Mouse (Mus musculus) MEL (cell line): Measurements from ENCODE around the gene Rassf6. TPM values are rescaled to one million over a fixed set of nuclear protein-coding genes. Genes with fewer than 3 reads are reported as not detected.
A peak's percentile ranks its signal among the peaks of the same experiment; 100 is the strongest.

Experiments used
- DNase-seq: peaks from one replicate; pipeline ENCODE4 v3.0.0; 2011; ENCODE audit warnings: low read depth, low spot score
- H3K27ac ChIP-seq: 2 replicates; pipeline ENCODE4 v1.5.1; 2012; ENCODE audit warnings: low read depth, mild to moderate bottlenecking, control low read depth, low read length, moderate library complexity; ENCODE audit not compliant: control insufficient read depth
- H3K27me3 ChIP-seq, 2 experiments: fragments of 150-350 bp in 1 of 2; sonication (generic) in 1 of 2; 2 replicates each; pipeline ENCODE4 v1.6.1; 2012; ENCODE audit warnings: low read length in 2 of 2, mild to moderate bottlenecking in 2 of 2, improper control_type of control experiment in 1 of 2, moderate library complexity in 1 of 2; ENCODE audit not compliant: insufficient read depth in 2 of 2, control insufficient read depth in 1 of 2
- H3K36me3 ChIP-seq, 2 experiments: 2 replicates each; pipeline ENCODE4 v1.6.1; 2012 to 2014; ENCODE audit warnings: low read length in 2 of 2, improper control_type of control experiment in 1 of 2, inconsistent platforms in 1 of 2, mild to moderate bottlenecking in 1 of 2; ENCODE audit not compliant: insufficient read depth in 2 of 2, control insufficient read depth in 1 of 2
- H3K4me1 ChIP-seq, 2 experiments: fragments of 150-350 bp in 1 of 2; sonication (generic) in 1 of 2; 2 replicates each; pipeline ENCODE4 v1.6.1; 2012; ENCODE audit warnings: low read length in 2 of 2, improper control_type of control experiment in 1 of 2, mild to moderate bottlenecking in 1 of 2; ENCODE audit not compliant: insufficient read depth in 2 of 2, control insufficient read depth in 1 of 2
- H3K4me3 ChIP-seq, 2 experiments: fragments of 150-350 bp in 1 of 2; sonication (generic) in 1 of 2; 2 replicates each; pipeline ENCODE4 v1.5.1; 2012; ENCODE audit warnings: low read depth in 2 of 2, low read length in 2 of 2, mild to moderate bottlenecking in 2 of 2, moderate library complexity in 2 of 2, control low read depth in 1 of 2, improper control_type of control experiment in 1 of 2; ENCODE audit not compliant: control insufficient read depth in 1 of 2, insufficient read depth in 1 of 2
- H3K79me2 ChIP-seq: 2 replicates; pipeline ENCODE4 v1.6.1; 2012; ENCODE audit warnings: mild to moderate bottlenecking, low read length, moderate library complexity; ENCODE audit not compliant: control insufficient read depth, poor library complexity, insufficient read depth
- H3K9ac ChIP-seq: 2 replicates; pipeline ENCODE4 v1.6.1; 2012; ENCODE audit warnings: low read depth, mild to moderate bottlenecking, control low read depth, low read length, moderate library complexity; ENCODE audit not compliant: control insufficient read depth, poor library complexity, severe bottlenecking
- H3K9me3 ChIP-seq: fragments of 150-350 bp; sonication (generic); replicated peaks from 2 replicates; pipeline ENCODE4 v1.6.1; 2012; ENCODE audit warnings: mild to moderate bottlenecking, low read length, improper control_type of control experiment, moderate library complexity; ENCODE audit not compliant: insufficient read depth
- CHD2 ChIP-seq: IDR thresholded peaks from 2 replicates; pipeline ENCODE4 v1.6.1; 2011; ENCODE audit warnings: low read length, improper control_type of control experiment
- CTCF ChIP-seq, 3 experiments: IDR thresholded peaks in 2 of 3; conservative IDR thresholded peaks in 1 of 3; 2 replicates each; pipeline ENCODE4 v1.5.1; 2011 to 2012; ENCODE audit warnings: low read length in 3 of 3, low read depth in 2 of 3, mild to moderate bottlenecking in 2 of 3, improper control_type of control experiment in 1 of 3, inconsistent platforms in 1 of 3, mixed read lengths in 1 of 3, moderate library complexity in 1 of 3; ENCODE audit not compliant: control insufficient read depth in 1 of 3, insufficient read depth in 1 of 3, poor library complexity in 1 of 3, severe bottlenecking in 1 of 3
- E2F4 ChIP-seq: IDR thresholded peaks from 2 replicates; pipeline ENCODE4 v1.6.1; 2011; ENCODE audit warnings: low read depth, low read length, improper control_type of control experiment, borderline replicate concordance
- HCFC1 ChIP-seq: IDR thresholded peaks from 2 replicates; pipeline ENCODE4 v1.6.1; 2012; ENCODE audit warnings: low read depth, mild to moderate bottlenecking, inconsistent platforms, low read length, improper control_type of control experiment, moderate library complexity
- JUND ChIP-seq: IDR thresholded peaks from 2 replicates; pipeline ENCODE4 v1.6.1; 2011; ENCODE audit warnings: low read depth, mild to moderate bottlenecking, improper control_type of control experiment, low read length
- KAT2A ChIP-seq: conservative IDR thresholded peaks from 2 replicates; pipeline ENCODE4 v1.6.1; 2012; ENCODE audit warnings: low read depth, low read length, improper control_type of control experiment, inconsistent platforms
- MAX ChIP-seq: IDR thresholded peaks from 2 replicates; pipeline ENCODE4 v1.6.1; 2011; ENCODE audit warnings: low read length, improper control_type of control experiment
- MEF2A ChIP-seq: IDR thresholded peaks from 2 replicates; pipeline ENCODE4 v1.6.1; 2014; ENCODE audit warnings: low read depth, mild to moderate bottlenecking, inconsistent platforms, low read length, improper control_type of control experiment; ENCODE audit not compliant: poor library complexity, insufficient replicate concordance, severe bottlenecking; ENCODE audit errors: extremely low read depth
- TCF12 ChIP-seq: IDR thresholded peaks from 2 replicates; pipeline ENCODE4 v1.6.1; 2014; ENCODE audit warnings: low read depth, mild to moderate bottlenecking, inconsistent platforms, low read length, improper control_type of control experiment, moderate library complexity
- UBTF ChIP-seq: IDR thresholded peaks from 2 replicates; pipeline ENCODE4 v1.6.1; 2012; ENCODE audit warnings: low read depth, mild to moderate bottlenecking, inconsistent platforms, low read length, improper control_type of control experiment, moderate library complexity, borderline replicate concordance; ENCODE audit not compliant: insufficient read depth
- ZC3H11A ChIP-seq: IDR thresholded peaks from 2 replicates; pipeline ENCODE4 v1.6.1; 2012; ENCODE audit warnings: low read depth, mild to moderate bottlenecking, inconsistent platforms, low read length, improper control_type of control experiment
- ZMIZ1 ChIP-seq: IDR thresholded peaks from 2 replicates; pipeline ENCODE4 v1.6.1; 2012; ENCODE audit warnings: low read depth, mild to moderate bottlenecking, inconsistent platforms, low read length, improper control_type of control experiment, moderate library complexity
- polyA plus RNA-seq, 2 experiments: library from polyadenylated mRNA; stranded (reverse) in 1 of 2; unstranded in 1 of 2; fragments of >175 nt in 1 of 2; fragments of >200 nt in 1 of 2; gene quantifications; 2 replicates each; pipeline versions ENCODE4 v1.2.1 to v1.2.4; 2012; ENCODE audit warnings: low replicate concordance in 2 of 2, low read depth in 1 of 2; ENCODE audit not compliant: insufficient read length in 2 of 2, insufficient read depth in 1 of 2, missing spikeins in 1 of 2
- total RNA-seq: library from RNA; depleted of rRNA; stranded (reverse); fragments of 300-350 nt; gene quantifications from 2 replicates; pipeline ENCODE4 v1.2.3, GENCODE M21; 2012

Gene Rassf6
- total and polyA plus RNA-seq, 3 experiments = 0.39 TPM; not detected in 2

- Histone ChIP-seq H3K9me3 (no peaks in the 10 kb centered on the region), H3K4me1 (peaks cover 2 to 8% of the 10 kb centered on the region in 2 experiments; a peak in 3 of 4 replicates), H3K27me3 (no peaks in the 10 kb centered on the region), H3K4me3 (peak overlapping the region in 1 of 2 experiments; percentile 20; a peak in 1 of 4 replicates), H3K36me3 (no peaks in the 10 kb centered on the region), H3K27ac (no peak overlapping the region), H3K79me2 (no peaks in the 10 kb centered on the region), H3K9ac (no peak overlapping the region)
- TF ChIP-seq CHD2 (no peak), ZMIZ1 (no peak), TCF12 (no peak)
- DNase-seq = peak; percentile 10
Measured at GRCm38 (mm10) chr5:90562880-90563279, 77.6 kb downstream of the Rassf6 start.

- TF ChIP-seq ZC3H11A (no peak), E2F4 (no peak), JUND (no peak), KAT2A (no peak), UBTF (no peak), CTCF (IDR thresholded peaks at IDR 0.05 in 2 of 3, conservative IDR thresholded peaks at IDR 0.05 in 1 of 3; ENCODE audit: control insufficient read depth in 1 of 3, insufficient read depth in 1 of 3, low read depth in 2 of 3, low read length in 3 of 3, poor library complexity in 1 of 3, severe bottlenecking in 1 of 3) (no peak)
- Histone ChIP-seq H3K4me3 (no peak overlapping the region), H3K79me2 (no peaks in the 10 kb centered on the region), H3K4me1 (peaks cover 0 to 5% of the 10 kb centered on the region in 2 experiments; a peak in 1 of 4 replicates), H3K36me3 (no peaks in the 10 kb centered on the region), H3K9me3 (no peaks in the 10 kb centered on the region), H3K27ac (no peak overlapping the region), H3K9ac (no peak overlapping the region), H3K27me3 (no peaks in the 10 kb centered on the region)
- DNase-seq = no peak
Measured at GRCm38 (mm10) chr5:90561721-90562275, 78.7 kb downstream of the Rassf6 start.

- no peak within 1 kb of the TSS for H3K27ac ChIP-seq
- no peaks in the 10 kb centered on the region for H3K79me2 ChIP-seq
- no peak within 1 kb of the TSS for H3K9ac ChIP-seq
- peaks cover 0 to 5% of the 10 kb centered on the region in 2 experiments; a peak in 1 of 4 replicates for H3K4me1 ChIP-seq
- no peak within 1 kb of the TSS for H3K4me3 ChIP-seq
- no peaks in the 10 kb centered on the region for H3K36me3 ChIP-seq
- TF ChIP-seq MEF2A (no peak), HCFC1 (no peak), MAX (no peak), TCF12 (no peak)
- TF ChIP-seq, all 39 proteins: peak for 0
- no peaks in the 10 kb centered on the region for H3K9me3 ChIP-seq
- DNase-seq = no peak
- H3K27me3 ChIP-seq = no peaks in the 10 kb centered on the region
Measured at GRCm38 (mm10) chr5:90560743-90561142, 79.7 kb downstream of the Rassf6 start, which contains the start of gene 5830473C10Rik. Gene 5830473C10Rik (plus strand): TSS chr5:90561107.
